Mouse (Mus musculus) left cerebral cortex, adult 2 months (tissue): ENCODE measurements around the gene Agap1. TPM values are rescaled to one million over a fixed set of nuclear protein-coding genes. Genes with fewer than 3 reads are reported as not detected.

Experiments used
- DNase-seq, 2 experiments: peaks; one replicate each; pipeline ENCODE4 v3.0.0; 2021 to 2022; ENCODE audit warnings: low spot score in 2 of 2, mixed read lengths in 1 of 2; ENCODE audit errors: extremely low spot score in 1 of 2
- H3K27ac ChIP-seq: fragments of 200-600 bp; 2 replicates; pipeline ENCODE4 v1.8.1; 2022
- H3K4me3 ChIP-seq: fragments of 200-600 bp; 2 replicates; pipeline ENCODE4 v1.8.1; 2022
- CTCF ChIP-seq: fragments of 200-600 bp; IDR thresholded peaks from 2 replicates; pipeline ENCODE4 v1.8.1; 2022; ENCODE audit warnings: antibody characterized with exemption, mild to moderate bottlenecking, moderate library complexity
- intact Hi-C: fragments of 180-260 bp; cut with DNase I; formaldehyde crosslinking; loops from one replicate; pipeline ENCODE4 v1.15.1; 2025
- total RNA-seq, 2 experiments: library from RNA; stranded (reverse); gene quantifications; 2 replicates each; pipeline ENCODE4 v1.2.3; 2021

Gene Agap1
- total RNA-seq, 2 experiments from 2014 or later = 270 to 281 TPM

DNA sequence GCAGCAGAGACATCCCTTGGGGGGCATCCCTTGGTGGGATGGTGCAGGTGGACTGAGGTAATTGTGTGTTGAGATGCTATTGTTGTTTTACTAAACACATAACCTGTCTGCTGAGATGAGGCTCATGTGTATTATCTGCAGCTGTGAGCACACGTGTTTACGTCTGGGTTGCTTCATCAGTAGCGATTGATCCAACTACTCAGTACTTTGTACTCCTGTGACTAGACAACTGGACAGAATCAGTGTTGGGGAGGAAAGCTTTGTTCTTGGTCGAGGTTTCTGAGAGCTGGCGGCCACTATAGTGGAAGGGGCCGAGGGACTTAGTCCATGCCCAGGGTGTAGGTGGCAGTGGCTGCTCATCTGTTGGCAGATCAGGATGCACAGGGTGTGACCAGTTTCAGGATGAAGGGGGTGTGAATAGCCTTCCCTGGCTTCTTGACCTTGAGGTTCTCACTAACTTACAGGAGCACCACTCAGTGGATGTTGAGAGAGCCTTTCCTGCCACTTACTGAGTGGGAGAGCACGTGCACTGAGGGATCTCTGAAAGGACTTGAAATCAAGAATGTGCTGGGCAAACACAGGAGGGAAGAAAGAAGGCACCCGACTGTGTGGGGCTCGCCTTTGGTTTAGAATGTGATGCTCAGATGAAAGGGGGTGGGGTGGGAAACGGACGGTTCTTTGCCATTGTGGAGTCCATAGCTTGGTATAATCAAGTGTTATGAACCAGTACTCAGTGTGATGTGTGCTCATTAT lies 61.4 kb downstream of the Agap1 start:
- DNase-seq = no peak
- H3K4me3 ChIP-seq = no peak overlapping the region
- intact Hi-C loops = no loop called here
- no peak overlapping the region for H3K27ac ChIP-seq
- TF ChIP-seq CTCF = no peak

DNA sequence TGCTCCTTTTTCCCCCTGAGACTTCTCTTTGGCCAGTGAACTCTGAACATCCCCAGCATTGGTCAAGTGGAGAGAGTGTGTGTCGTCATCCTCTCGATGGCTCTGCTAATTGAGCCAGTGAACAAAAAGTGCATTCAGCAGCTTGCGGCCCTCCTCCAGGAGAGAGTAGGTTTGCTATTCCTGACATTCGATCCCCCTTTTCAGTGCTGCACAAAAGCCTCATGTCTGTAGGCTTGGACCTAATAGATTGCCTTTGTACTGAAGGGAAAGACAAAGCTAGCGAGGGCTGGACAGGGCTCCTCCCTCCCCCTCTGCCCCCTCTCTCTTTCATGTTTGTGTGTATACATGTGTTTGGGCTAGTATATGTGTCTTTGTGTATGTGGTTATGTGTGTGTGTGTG lies 63.2 kb downstream of the Agap1 start:
- DNase-seq = no peak
- no peak overlapping the region for H3K27ac ChIP-seq
- no peak overlapping the region for H3K4me3 ChIP-seq
- no peak for TF ChIP-seq CTCF
- intact Hi-C loops = no loop called here

DNA sequence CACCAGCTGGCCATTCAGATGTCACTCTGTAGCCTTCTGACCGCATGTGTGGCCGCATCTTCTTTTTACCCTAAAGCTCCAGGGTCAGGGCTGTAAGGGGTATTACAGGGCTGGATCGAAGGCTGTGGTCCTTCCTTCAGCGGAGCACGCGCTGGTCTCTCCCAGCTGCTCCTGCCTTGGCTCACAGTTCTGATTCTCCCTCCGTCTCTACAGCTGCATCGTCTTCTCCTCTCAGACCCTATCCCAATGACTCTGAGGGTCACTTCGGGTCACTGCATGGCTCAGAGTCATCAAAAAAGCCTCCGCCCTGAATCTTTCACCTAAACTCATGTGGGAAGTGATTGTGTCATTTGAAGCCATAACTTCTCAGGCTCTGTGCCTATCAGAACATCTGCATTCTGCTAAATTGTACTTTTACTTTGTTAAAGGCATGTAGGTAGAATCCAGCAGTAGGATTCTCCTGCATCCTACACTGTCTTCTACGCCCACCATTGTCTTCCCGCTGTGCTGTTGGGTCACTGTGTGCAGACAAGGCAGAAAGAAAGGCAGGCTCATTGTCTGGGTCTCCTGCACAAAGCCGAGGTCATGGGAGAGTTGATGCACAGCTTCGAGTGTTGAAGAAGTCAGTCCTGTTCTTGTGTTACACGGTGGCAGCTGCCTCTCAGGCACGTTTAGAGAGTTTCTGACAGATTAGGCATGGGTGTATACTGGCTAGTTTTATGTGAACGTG lies 65.5 kb downstream of the Agap1 start:
- no peak for DNase-seq
- no peak overlapping the region for H3K27ac ChIP-seq
- TF ChIP-seq CTCF = no peak
- intact Hi-C loops = loop anchor here (5.0 to 10.0 kb wide), 3 partner anchors 178 to 775 kb away; no protein-coding TSS in a partner anchor
- H3K4me3 ChIP-seq = no peak overlapping the region

DNA sequence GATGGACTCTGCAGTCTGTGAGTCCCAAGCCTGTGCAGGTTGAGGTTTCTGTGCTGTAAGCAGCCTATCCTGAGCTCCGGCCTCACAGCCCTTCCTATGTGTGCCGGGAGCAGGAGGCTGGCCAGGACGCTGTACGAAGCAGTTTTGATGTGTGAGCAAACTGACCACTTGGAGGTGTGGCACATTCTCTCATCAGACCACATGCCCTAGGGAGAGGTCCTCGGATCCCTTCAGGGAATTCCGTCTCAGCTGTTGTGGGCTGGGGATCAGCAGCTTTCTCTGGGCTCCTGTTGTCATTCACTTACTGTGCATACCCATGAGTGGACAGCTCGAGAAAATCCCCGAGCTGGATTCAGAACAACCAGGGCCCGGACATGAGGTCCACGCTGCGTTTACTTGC lies 66.8 kb downstream of the Agap1 start:
- DNase-seq = no peak
- intact Hi-C loops = loop anchor here (5.0 to 10.0 kb wide), 3 partner anchors 179 to 777 kb away; no protein-coding TSS in a partner anchor
- TF ChIP-seq CTCF = no peak
- Histone ChIP-seq H3K4me3 (no peak overlapping the region), H3K27ac (no peak overlapping the region)

DNA sequence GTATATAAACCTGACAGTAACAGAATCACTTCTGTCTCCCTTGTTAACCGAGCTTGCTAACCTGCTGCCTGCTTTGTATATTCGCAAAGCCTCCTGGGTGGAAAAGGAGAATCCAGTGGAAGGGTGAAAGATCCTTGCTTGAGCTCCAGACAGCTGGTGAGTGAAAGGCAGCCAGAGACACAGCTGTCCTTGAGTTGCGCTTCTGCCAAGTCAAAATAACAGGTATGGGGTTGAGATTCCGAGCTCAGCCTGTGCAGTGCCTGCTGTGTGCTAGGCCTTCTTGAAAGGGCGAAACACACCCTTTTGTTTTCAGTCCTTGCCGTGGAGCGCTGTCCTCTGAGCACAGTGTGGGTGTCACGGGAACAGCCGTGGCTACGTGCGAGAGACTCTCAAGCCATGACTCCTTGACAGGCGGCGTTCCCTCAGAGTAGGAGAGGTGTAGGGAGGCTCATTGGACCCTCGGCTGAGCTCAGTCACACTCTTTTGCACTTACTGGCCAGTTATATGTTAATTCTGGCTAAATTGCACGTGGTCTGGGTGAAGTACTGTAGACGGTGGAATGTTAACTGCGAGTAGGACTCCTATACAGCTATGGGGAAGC lies 67.4 kb downstream of the Agap1 start:
- Histone ChIP-seq H3K27ac (no peak overlapping the region), H3K4me3 (no peak overlapping the region)
- intact Hi-C loops = loop anchor here (5.0 to 10.0 kb wide), 3 partner anchors 180 to 777 kb away; no protein-coding TSS in a partner anchor
- DNase-seq = no peak
- TF ChIP-seq CTCF = no peak

DNA sequence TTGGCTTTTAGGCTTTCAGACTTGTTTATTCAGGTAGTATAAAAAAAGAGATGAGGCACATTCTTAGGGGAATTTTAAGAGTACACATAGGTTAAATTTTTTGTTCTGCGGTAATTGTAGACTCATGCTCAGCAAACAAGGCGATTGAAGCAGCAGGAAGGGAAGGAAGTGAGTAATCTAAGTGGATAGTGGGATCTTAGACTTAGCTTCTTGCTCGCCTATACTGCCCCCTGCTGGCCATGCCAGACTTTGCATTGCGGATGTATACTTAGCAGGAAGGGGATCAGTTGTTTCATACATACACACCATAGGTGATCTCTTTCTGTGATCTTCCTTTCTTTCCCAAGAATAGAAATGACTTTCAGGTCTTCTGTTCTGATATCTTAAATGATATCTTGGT lies 69.8 kb downstream of the Agap1 start:
- intact Hi-C loops = loop anchor here (1.0 to 10.0 kb wide), 5 partner anchors 70 to 780 kb away; partner anchors contain the start of gene Agap1
- Histone ChIP-seq H3K27ac (no peak overlapping the region), H3K4me3 (no peak overlapping the region)
- peak; percentile 88 to 93 for DNase-seq
- peak; percentile 98 for TF ChIP-seq CTCF

DNA sequence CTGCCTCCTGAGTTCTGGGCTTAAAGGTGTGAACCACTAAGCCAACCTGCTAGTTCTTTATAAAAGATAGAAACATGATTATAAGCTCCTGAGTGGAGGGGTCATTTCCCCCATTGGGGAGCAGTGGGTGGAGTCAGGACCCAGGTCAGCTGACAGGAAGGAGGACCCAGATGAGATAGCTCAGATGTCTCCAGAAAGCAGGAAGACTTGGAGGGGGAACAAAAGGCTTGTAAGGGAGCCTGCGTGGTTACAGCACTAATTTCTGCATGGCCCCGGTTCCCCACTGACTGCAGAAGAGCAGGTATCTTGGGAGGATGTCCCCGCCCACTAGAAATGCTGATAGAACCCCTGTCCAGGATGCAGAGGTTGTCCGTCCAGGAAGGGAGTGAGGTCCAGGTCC lies 70.4 kb downstream of the Agap1 start:
- Histone ChIP-seq H3K27ac (no peak overlapping the region), H3K4me3 (no peak overlapping the region)
- no peak for DNase-seq
- intact Hi-C loops = loop anchor here (1.0 to 10.0 kb wide), 5 partner anchors 70 to 780 kb away; partner anchors contain the start of gene Agap1
- no peak for TF ChIP-seq CTCF

DNA sequence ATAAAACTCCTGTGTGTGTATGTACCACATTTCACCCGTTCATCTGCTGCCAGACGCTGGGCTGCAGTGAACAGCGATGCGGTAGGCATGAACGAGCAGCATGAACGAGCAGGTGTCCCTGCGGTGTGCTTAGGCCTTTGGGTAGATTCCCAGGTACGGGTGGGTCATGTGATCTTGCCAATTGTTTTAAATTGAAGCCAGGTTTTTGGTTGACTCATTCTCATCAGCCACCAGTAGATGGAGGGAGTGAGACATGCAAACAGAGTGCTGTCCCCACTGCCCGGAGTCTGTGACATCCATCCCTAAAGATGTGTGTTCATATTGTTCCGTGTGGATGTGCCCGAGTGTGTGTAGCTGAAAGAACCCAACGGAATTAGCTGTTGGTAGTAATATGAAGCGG lies 71.2 kb downstream of the Agap1 start:
- no peak overlapping the region for H3K4me3 ChIP-seq
- H3K27ac ChIP-seq = no peak overlapping the region
- intact Hi-C loops = loop anchor here (1.0 to 10.0 kb wide), 5 partner anchors 55 to 781 kb away; partner anchors contain the start of gene Agap1
- TF ChIP-seq CTCF = peak; percentile 79
- DNase-seq = peak; percentile 46 to 49

DNA sequence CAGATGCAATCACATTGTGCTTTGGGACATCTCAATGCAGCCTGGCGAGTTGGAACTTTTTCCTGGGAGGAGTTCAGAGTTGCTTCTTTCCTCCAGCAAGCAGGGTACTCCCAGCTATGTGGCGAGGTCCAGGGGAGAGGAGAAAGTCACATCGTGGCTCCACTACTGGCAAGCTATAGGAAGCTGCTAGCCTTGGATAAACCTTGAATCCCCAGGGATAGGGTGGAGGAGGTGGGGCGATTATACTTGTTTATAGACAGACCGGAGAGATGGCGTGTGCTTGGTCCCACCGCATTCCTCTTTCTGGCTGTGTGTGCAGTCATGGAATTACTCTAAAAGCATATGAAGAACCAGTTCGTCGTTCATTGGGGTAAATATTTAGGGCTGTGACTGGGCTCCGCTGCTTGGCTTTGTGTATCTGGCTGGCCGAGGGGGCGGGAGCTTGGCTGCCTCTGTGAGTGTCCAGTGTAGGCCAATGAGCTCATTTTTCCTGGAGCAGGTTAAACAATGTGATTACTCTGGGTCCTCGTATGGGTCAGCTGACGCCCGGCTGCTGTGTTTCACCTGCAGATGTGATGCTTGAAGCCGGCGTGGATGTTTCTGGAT lies 74.2 kb downstream of the Agap1 start:
- TF ChIP-seq CTCF = no peak
- no peak overlapping the region for H3K27ac ChIP-seq
- intact Hi-C loops = loop anchor here (10.0 kb wide), 1 partner anchor 784 kb away; no protein-coding TSS in a partner anchor
- DNase-seq = no peak
- H3K4me3 ChIP-seq = no peak overlapping the region

DNA sequence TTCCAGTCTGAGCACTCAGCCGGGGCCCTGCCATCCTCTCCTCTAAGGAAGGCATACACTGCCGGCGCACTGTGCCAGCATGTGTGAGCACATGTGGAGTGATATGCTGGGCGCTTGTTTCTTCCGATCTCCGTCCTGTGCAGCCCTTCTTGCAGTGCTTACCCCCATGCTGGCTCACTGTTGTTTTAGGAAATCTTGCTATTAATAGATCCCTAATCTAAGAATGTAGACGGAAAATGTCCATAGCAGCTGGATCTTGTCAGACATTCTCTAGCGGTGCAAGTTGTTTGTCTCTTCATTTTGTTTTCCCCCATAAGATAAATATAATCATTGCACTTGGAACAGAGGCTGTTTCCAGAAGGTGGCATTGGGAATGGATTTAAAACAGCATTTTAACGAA lies 79.1 kb downstream of the Agap1 start:
- no peak overlapping the region for H3K4me3 ChIP-seq
- DNase-seq = no peak
- no peak overlapping the region for H3K27ac ChIP-seq
- TF ChIP-seq CTCF = no peak
- intact Hi-C loops = no loop called here

DNA sequence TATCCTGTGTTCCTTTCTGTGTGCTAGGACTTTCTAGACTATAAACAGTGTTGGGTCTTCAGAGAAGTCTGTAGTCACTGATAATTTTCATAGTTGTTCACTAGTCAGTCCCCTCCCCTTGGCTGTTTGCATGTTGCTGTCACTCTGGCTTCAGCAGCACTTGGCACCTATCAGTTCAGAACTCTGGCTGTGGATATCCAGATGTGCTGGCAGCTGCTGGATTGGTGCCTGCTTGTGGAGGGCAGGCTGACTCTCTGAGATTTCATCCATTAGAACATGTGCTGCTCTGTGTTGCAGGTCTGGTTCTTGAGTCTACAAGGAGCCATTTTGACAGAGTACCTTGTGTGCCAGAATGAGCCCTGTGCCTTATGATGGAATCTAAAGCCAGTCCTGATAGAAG lies 80.6 kb downstream of the Agap1 start:
- H3K4me3 ChIP-seq = no peak overlapping the region
- no peak for TF ChIP-seq CTCF
- H3K27ac ChIP-seq = no peak overlapping the region
- intact Hi-C loops = no loop called here
- no peak for DNase-seq
